Mouse (Mus musculus): ENCODE results near the gene Mitf.

DNA sequence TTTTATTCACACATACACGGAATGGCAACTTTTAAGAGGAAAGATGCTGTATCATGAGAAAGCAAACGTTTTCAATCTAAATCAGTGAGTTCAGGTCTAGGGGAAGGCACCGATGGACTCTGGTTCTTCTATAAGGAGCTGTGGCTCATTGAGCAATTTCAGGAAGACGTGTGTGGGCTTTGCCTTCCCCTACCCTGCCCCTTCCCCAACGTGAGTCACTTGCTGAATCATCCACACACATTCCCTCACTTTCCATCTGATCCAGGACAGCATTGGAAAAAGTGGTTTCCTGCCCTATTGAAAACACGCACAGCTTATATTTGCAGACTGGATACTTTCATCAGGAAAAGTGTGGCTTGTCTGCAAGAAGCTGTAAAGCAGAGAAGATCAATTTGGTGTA lies 11.3 kb downstream of the Mitf start:
- TF ChIP-seq CTCF (IDR thresholded peaks at IDR 0.05; ENCODE audit: borderline replicate concordance, insufficient read depth, low read length) (no peak), POLR2A (IDR thresholded peaks at IDR 0.05; ENCODE audit: low read depth, low read length) (no peak)

All from embryonic fibroblast, embryonic 13.5 days (primary cell).